31 mouse cellular contexts compared by ENCODE assay signal in genomic region chr13:12327577-12327976, GRCm38 (mm10). TPM values are rescaled to one million over a fixed set of nuclear protein-coding genes. Genes with fewer than 3 reads are reported as not detected.
DNase-seq lines count a peak whose midpoint lies in the region; ATAC-seq lines count a peak whose summit lies in the region.
"Had no signal": no experiment of that assay in that cellular context is flagged by ENCODE, and none has a peak within 500 bp of the region (broad histone marks: within the 10 kb centered on the region; RNA-seq: fewer than 3 reads in every experiment).

No protein-coding gene starts in this region.

- peaks cover 24% of the 10 kb centered on the region for H3K36me3 ChIP-seq in heart, embryonic 10.5 days
- H3K36me3 ChIP-seq in heart, embryonic 15.5 days = no peaks in the 10 kb centered on the region
- H3K36me3 ChIP-seq: hindbrain, embryonic 13.5 days; limb, embryonic 13.5 days; lung, embryonic 15.5 days had no signal

- no peak overlapping the region for H3K4me3 ChIP-seq in heart, embryonic 10.5 days
- no peak overlapping the region for H3K4me3 ChIP-seq in heart, embryonic 15.5 days
- H3K4me3 ChIP-seq: erythroblast, embryonic 14.5 days; hindbrain, embryonic 13.5 days; limb, embryonic 13.5 days; lung, embryonic 15.5 days had no signal

- intact Hi-C loops in heart, postnatal 10 days (cut with DNase I) = no loop called here

- peaks cover 62% of the 10 kb centered on the region for H3K4me1 ChIP-seq in heart, embryonic 10.5 days
- H3K4me1 ChIP-seq in heart, embryonic 15.5 days (replicated peaks) = peaks cover 68% of the 10 kb centered on the region
- H3K4me1 ChIP-seq: hindbrain, embryonic 13.5 days; limb, embryonic 13.5 days; lung, embryonic 15.5 days had no signal

- WGBS in heart, embryonic 10.5 days = 84% methylated on average over 6 of the region's 6 CpGs
- WGBS in heart, embryonic 15.5 days = 66% methylated on average over 6 of the region's 6 CpGs

- peak overlapping the region; percentile 78 for H3K27ac ChIP-seq in heart, embryonic 10.5 days
- H3K27ac ChIP-seq in heart, embryonic 15.5 days = peak overlapping the region; percentile 94
- H3K27ac ChIP-seq: hindbrain, embryonic 13.5 days; kidney, postnatal 0 days; limb, embryonic 13.5 days; lung, embryonic 15.5 days; stomach, postnatal 0 days had no signal

- DNase-seq in adrenal gland, adult (ENCODE audit: inconsistent age in 2 of 2, low spot score in 1 of 2) = peak; percentile 62 to 80
- DNase-seq in adrenal gland, adult 18-20 months (ENCODE audit: low spot score in 2 of 2) = no peak
- DNase-seq in heart, embryonic 10.5 days (ENCODE audit: low spot score) = no peak
- DNase-seq in heart, postnatal 10 days = no peak
- no peak for DNase-seq in heart, adult 9 months (ENCODE audit: low spot score in 2 of 2)
- DNase-seq in right cerebral cortex, postnatal 36 days (ENCODE audit: low spot score in 2 of 2) = no peak
- no peak for DNase-seq in spleen, postnatal 10 days (ENCODE audit: low spot score in 2 of 2)
- DNase-seq: cerebellum, adult 11-12 months; cerebellum, postnatal 10 days; gastrocnemius, postnatal 10 days; kidney, adult 8-10 months; kidney, postnatal 4 days; right cerebral cortex, postnatal 25 days; spleen, adult 18-20 months; thymus, adult 2 months; thymus, postnatal 36 days had no signal

- no peak for ATAC-seq in heart, embryonic 15.5 days (replicated peaks; ENCODE audit: insufficient number of reproducible peaks, insufficient read depth, low FRiP score, low read depth)
- ATAC-seq: activated CD4-positive, CD25-positive, alpha-beta regulatory T cell, adult 4 months; forebrain, embryonic 16.5 days; intestine, embryonic 16.5 days; midbrain, embryonic 16.5 days had no signal

- no peaks in the 10 kb centered on the region for H3K27me3 ChIP-seq in heart, embryonic 10.5 days (ENCODE audit: insufficient read depth, poor library complexity, severe bottlenecking)
- no peaks in the 10 kb centered on the region for H3K27me3 ChIP-seq in heart, embryonic 15.5 days
- H3K27me3 ChIP-seq: CH12.LX; hindbrain, embryonic 13.5 days; limb, embryonic 13.5 days; lung, embryonic 15.5 days had no signal

- H3K9me3 ChIP-seq in heart, embryonic 10.5 days = no peaks in the 10 kb centered on the region
- no peaks in the 10 kb centered on the region for H3K9me3 ChIP-seq in heart, embryonic 15.5 days (replicated peaks)
- H3K9me3 ChIP-seq: hindbrain, embryonic 13.5 days; limb, embryonic 13.5 days; lung, embryonic 15.5 days had no signal

- peak overlapping the region; percentile 23; the same call in 1 of the 2 replicates for H3K4me2 ChIP-seq in heart, embryonic 15.5 days
- H3K4me2 ChIP-seq: hindbrain, embryonic 13.5 days; limb, embryonic 13.5 days; liver, embryonic 11.5 days; lung, embryonic 15.5 days; midbrain, embryonic 11.5 days had no signal

- H3K9ac ChIP-seq in heart, embryonic 15.5 days = no peak overlapping the region
- H3K9ac ChIP-seq: hindbrain, embryonic 13.5 days; limb, embryonic 13.5 days; lung, embryonic 15.5 days had no signal

RNA-seq across cellular contexts. Expression of gene Actn2, which starts 13.0 kb away (rescaled TPM):
- total RNA-seq in adrenal gland, adult 18-20 months (2021) = 1 to 10 TPM in 1 of 2 experiments, under 1 TPM in 1; 0.70 to 3.7 TPM
- polyA plus RNA-seq in heart, embryonic 10.5 days (2016; fragmentation: Nextera tagmentation; extraction: Ambion mirVana) = 647 and 1,387 TPM in 2 replicates
- total RNA-seq in heart, postnatal 10 days (2021) = 1,000 to 10,000 TPM; 2,174 to 2,192 TPM
- polyA plus RNA-seq in heart, embryonic 15.5 days (2015; fragmentation: Nextera tagmentation; extraction: Ambion mirVana) = 1,445 and 1,519 TPM in 2 replicates
- total RNA-seq: CH12.LX; common myeloid progenitor, adult 5-6 weeks had no signal
- polyA plus RNA-seq: erythroblast, embryonic 14.5 days had no signal

Comparison
In these comparisons a context has a peak if more than half of its experiments do, and no peak if none do; other contexts are left out.
1. DNase-seq: peak in adrenal gland, adult (2 of 2); none in adrenal gland, adult 18-20 months (0 of 2), heart, embryonic 10.5 days (single experiment), heart, postnatal 10 days (0 of 2), heart, adult 9 months (0 of 2), right cerebral cortex, postnatal 36 days (0 of 2) and spleen, postnatal 10 days (0 of 2).
2. RNA of gene Actn2, which starts 13.0 kb away (total RNA-seq): 2,174 to 2,192 TPM in heart, postnatal 10 days; 0.70 to 3.7 TPM in adrenal gland, adult 18-20 months; every median in the first group is over 100 times any median in the second.